Mouse (Mus musculus) liver, embryonic 11.5 days (tissue): Measurements from ENCODE around the gene Trappc2l. TPM values are rescaled to one million over a fixed set of nuclear protein-coding genes. Genes with fewer than 3 reads are reported as not detected.

Source experiments
- ATAC-seq: fragments of 200-750 bp; cut with Nextera tagmentation; replicated peaks from 2 replicates; pipeline ENCODE4 v1.8.0; 2017; ENCODE audit warnings: moderate number of reproducible peaks, mild to moderate bottlenecking, moderate TSS enrichment, moderate library complexity; ENCODE audit not compliant: low FRiP score
- DNase-seq: peaks from one replicate; pipeline ENCODE4 v3.0.0-alpha.2; 2017; ENCODE audit warnings: low spot score
- H3K27ac ChIP-seq: fragments of 300-500 bp; sonication (generic); 2 replicates; pipeline ENCODE4 v1.5.1; 2014; ENCODE audit warnings: mild to moderate bottlenecking, low read depth, low read length, control low read depth
- H3K27me3 ChIP-seq: fragments of 300-500 bp; sonication (generic); replicated peaks from 2 replicates; pipeline ENCODE4 v1.6.1; 2014; ENCODE audit warnings: low read length, mixed read lengths; ENCODE audit not compliant: control insufficient read depth, insufficient read depth
- H3K36me3 ChIP-seq: fragments of 300-500 bp; sonication (generic); 2 replicates; pipeline ENCODE4 v1.6.1; 2014; ENCODE audit warnings: mild to moderate bottlenecking, low read length, moderate library complexity, mixed read lengths; ENCODE audit not compliant: control insufficient read depth, insufficient read depth
- H3K4me1 ChIP-seq: fragments of 300-500 bp; sonication (generic); replicated peaks from 2 replicates; pipeline ENCODE4 v1.6.1; 2014; ENCODE audit warnings: low read length, mixed read lengths; ENCODE audit not compliant: control insufficient read depth, insufficient read depth
- H3K4me2 ChIP-seq: fragments of 300-500 bp; sonication (generic); 2 replicates; pipeline ENCODE4 v1.6.1; 2014; ENCODE audit warnings: mild to moderate bottlenecking, control low read depth, moderate library complexity
- H3K4me3 ChIP-seq: fragments of 300-500 bp; sonication (generic); 2 replicates; pipeline ENCODE4 v1.5.1; 2014; ENCODE audit warnings: low read depth, low read length, control low read depth
- H3K9ac ChIP-seq: fragments of 300-500 bp; sonication (generic); 2 replicates; pipeline ENCODE4 v1.6.1; 2014; ENCODE audit warnings: low read depth, low read length, control low read depth
- H3K9me3 ChIP-seq: fragments of 300-500 bp; sonication (generic); 2 replicates; pipeline ENCODE4 v1.6.1; 2016; ENCODE audit warnings: low read length, inconsistent platforms, mixed read lengths; ENCODE audit not compliant: control insufficient read depth
- WGBS: fragments of 180-500 bp; shearing (Covaris S2); extraction: QIAGEN DNeasy Blood & Tissue Kit; methylation state at CpG from one replicate; pipeline ENCODE4 v1.1.7; 2014; 5-methylcytosine and 5-hydroxymethylcytosine counted together
- microRNA-seq: library from miRNA; unstranded; fragments of <30 nt; microRNA quantifications from one replicate; pipeline ENCODE4, GENCODE M21; 2017; ENCODE audit warnings: borderline number of aligned reads
- polyA plus RNA-seq: library from polyadenylated mRNA; unstranded; fragments of >200 nt; fragmentation: Nextera tagmentation; extraction: Ambion mirVana; gene quantifications from 2 replicates; pipeline ENCODE4 v1.2.1, GENCODE M21; 2014

The Trappc2l gene
- polyA plus RNA-seq, 1 experiment from 2014 or later: 44.6 TPM

GRCm38 (mm10) chr8:122661894-122662293 is 50.5 kb downstream of the Trappc2l start:
- H3K4me3 ChIP-seq: no peak overlapping the region
- H3K4me1 ChIP-seq: peaks cover 34% of the 10 kb centered on the region
- no peaks in the 10 kb centered on the region; the same call in 1 of the 2 replicates for H3K36me3 ChIP-seq

DNA sequence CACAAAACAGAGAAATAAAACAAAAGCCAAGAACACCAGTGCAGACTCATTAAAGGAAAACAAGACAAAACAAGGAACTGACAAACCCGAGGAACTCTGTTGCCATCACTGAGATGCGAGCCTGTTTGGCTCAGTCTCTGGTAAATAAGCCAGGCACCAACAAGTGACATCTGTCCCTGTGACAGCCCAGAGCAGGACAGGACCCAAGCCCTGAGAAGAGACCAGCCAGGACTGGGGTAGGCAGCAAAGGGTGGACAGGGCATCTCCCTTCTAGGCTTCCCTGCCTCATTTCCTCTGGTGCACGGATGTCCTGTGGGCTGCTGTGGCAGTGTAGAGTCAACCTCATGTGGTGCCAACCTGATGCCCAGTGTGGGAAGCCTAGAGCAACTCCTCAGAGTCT is 51.7 kb downstream of the Trappc2l start:
- Histone ChIP-seq H3K27ac (no peak overlapping the region), H3K27me3 (no peaks in the 10 kb centered on the region), H3K4me3 (no peak overlapping the region), H3K4me2 (no peak overlapping the region), H3K4me1 (peaks cover 46% of the 10 kb centered on the region), H3K9ac (no peak overlapping the region), H3K36me3 (no peaks in the 10 kb centered on the region; the same call in 1 of the 2 replicates), H3K9me3 (no peaks in the 10 kb centered on the region)
- ATAC-seq: no peak
- no peak for DNase-seq
- 76% methylated on average over 3 of the region's 3 CpGs for WGBS

More at GRCm38 (mm10) chr8:122661894-122662293, 50.5 kb downstream of the Trappc2l start:
- no peak for DNase-seq
- WGBS: 81% methylated on average over 2 of the region's 2 CpGs
- H3K27me3 ChIP-seq: no peaks in the 10 kb centered on the region
- ATAC-seq: no peak
- H3K27ac ChIP-seq: no peak overlapping the region
- no peak overlapping the region for H3K9ac ChIP-seq
- H3K4me2 ChIP-seq: no peak overlapping the region
- no peaks in the 10 kb centered on the region for H3K9me3 ChIP-seq

DNA sequence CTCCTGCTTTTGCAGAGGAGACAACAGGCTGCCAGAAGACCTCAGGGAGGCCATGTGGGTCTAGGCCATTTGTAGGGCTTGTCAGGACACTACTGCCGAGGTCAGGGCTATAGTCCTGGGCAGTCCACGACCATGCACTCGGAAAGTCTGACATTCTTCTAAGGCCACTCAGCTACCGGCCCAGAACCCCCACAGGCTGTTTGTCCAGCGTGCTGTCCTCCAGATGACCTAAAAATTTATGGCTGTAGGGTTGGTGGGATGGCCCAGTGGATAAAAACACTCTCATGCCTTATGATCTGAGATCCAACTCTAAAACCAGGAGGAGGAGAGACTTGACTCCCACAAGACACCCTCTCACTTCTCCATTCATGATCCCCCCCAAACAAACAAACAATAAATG is 52.2 kb downstream of the Trappc2l start:
- H3K27me3 ChIP-seq: no peaks in the 10 kb centered on the region
- H3K36me3 ChIP-seq: no peaks in the 10 kb centered on the region; the same call in 1 of the 2 replicates
- peaks cover 46% of the 10 kb centered on the region for H3K4me1 ChIP-seq
- DNase-seq (no peak), ATAC-seq (no peak)
- H3K9ac ChIP-seq: no peak overlapping the region
- H3K4me3 ChIP-seq: no peak overlapping the region
- no peak overlapping the region for H3K4me2 ChIP-seq
- 77% methylated on average over 5 of the region's 5 CpGs for WGBS
- H3K27ac ChIP-seq: no peak overlapping the region
- no peaks in the 10 kb centered on the region for H3K9me3 ChIP-seq

DNA sequence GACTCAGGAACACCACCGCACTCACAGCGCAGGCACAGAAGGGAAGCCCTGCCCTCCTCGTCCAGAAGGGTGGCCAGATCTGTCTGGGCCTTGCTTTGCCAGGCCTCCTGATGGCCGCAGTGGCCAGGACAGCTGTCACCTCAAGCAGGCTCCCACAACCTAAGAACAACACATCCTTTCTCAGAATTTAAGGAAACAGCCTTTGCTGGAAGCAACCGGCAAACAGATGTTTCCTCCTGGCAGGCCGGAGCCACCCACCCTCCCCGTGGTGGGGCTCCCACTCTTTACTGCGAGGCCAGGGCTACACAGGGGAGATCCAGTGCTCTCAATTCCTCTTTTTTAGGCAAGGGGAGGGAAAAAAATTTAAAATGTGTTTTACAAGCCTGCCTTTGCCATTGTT is 53.8 kb downstream of the Trappc2l start:
- no peak overlapping the region for H3K27ac ChIP-seq
- no peak overlapping the region for H3K9ac ChIP-seq

GRCm38 (mm10) chr8:122665667-122666316 is 54.4 kb downstream of the Trappc2l start:
- Histone ChIP-seq H3K36me3 (no peaks in the 10 kb centered on the region; the same call in 1 of the 2 replicates), H3K9ac (no peak overlapping the region), H3K9me3 (no peaks in the 10 kb centered on the region), H3K4me1 (peaks cover 50% of the 10 kb centered on the region), H3K4me3 (no peak overlapping the region), H3K27me3 (no peaks in the 10 kb centered on the region), H3K27ac (no peak overlapping the region), H3K4me2 (peak overlapping the region; percentile 4; the same call in 1 of the 2 replicates)
- no peak for DNase-seq
- 64% methylated on average over 13 of the region's 14 CpGs for WGBS
- ATAC-seq: no peak

More for the DNA sequence above, 53.8 kb downstream of the Trappc2l start:
- Histone ChIP-seq H3K4me1 (peaks cover 50% of the 10 kb centered on the region), H3K4me2 (no peak overlapping the region), H3K4me3 (no peak overlapping the region), H3K27me3 (no peaks in the 10 kb centered on the region), H3K9me3 (no peaks in the 10 kb centered on the region), H3K36me3 (no peaks in the 10 kb centered on the region; the same call in 1 of the 2 replicates)
- DNase-seq (no peak), ATAC-seq (no peak)
- 54% methylated on average over 8 of the region's 8 CpGs for WGBS

Small RNA genes lying within 50 kb of the gene (microRNA-seq; reads per million reads assigned to microRNA genes)
- gene Mir6396: not detected

Other genes with a start within 250 kb of the Trappc2l start
- gene Zc3h18, start 235.0 kb upstream of the Trappc2l start, polyA plus RNA-seq: 41.3 and 44.2 TPM in 2 replicates
- not detected in 2 replicates for gene Il17c, start 189.6 kb upstream of the Trappc2l start, polyA plus RNA-seq
- 201 and 215 TPM in 2 replicates for gene Cyba, start 178.7 kb upstream of the Trappc2l start, polyA plus RNA-seq
- gene Mvd, start 168.2 kb upstream of the Trappc2l start, polyA plus RNA-seq: 36.5 and 40.6 TPM in 2 replicates
- 0.23 and 0.29 TPM in 2 replicates for gene Snai3, start 150.9 kb upstream of the Trappc2l start, polyA plus RNA-seq
- gene Rnf166, start 135.6 kb upstream of the Trappc2l start, polyA plus RNA-seq: 24.7 and 26.8 TPM in 2 replicates
- gene Ctu2, start 135.5 kb upstream of the Trappc2l start, polyA plus RNA-seq: 51.9 and 55.6 TPM in 2 replicates
- 29.7 and 45.8 TPM in 2 replicates for gene Piezo1, start 60.3 kb upstream of the Trappc2l start, polyA plus RNA-seq
- gene Cdt1, start 43.6 kb upstream of the Trappc2l start, polyA plus RNA-seq: 93.2 and 98.2 TPM in 2 replicates
- gene Aprt, start 34.7 kb upstream of the Trappc2l start, polyA plus RNA-seq: 400 and 425 TPM in 2 replicates
- gene Galns, start 177 bp upstream of the Trappc2l start, polyA plus RNA-seq: 6.5 and 6.6 TPM in 2 replicates
- not detected in 2 replicates for gene Pabpn1l, start 11.1 kb downstream of the Trappc2l start, polyA plus RNA-seq
- 13.8 and 14.4 TPM in 2 replicates for gene Cbfa2t3, start 87.5 kb downstream of the Trappc2l start, polyA plus RNA-seq
- gene Acsf3, start 163.8 kb downstream of the Trappc2l start, polyA plus RNA-seq: 16.6 and 18.8 TPM in 2 replicates
- 0.97 and 1.5 TPM in 2 replicates for gene Cdh15, start 236.3 kb downstream of the Trappc2l start, polyA plus RNA-seq